In genomic region chr2:109959407-109960075, GRCm38 (mm10) we compare ENCODE assay signal across 8 mouse cellular contexts. TPM values are rescaled to one million over a fixed set of nuclear protein-coding genes. Genes with fewer than 3 reads are reported as not detected.
DNase-seq lines count a peak whose midpoint lies in the region; ATAC-seq lines count a peak whose summit lies in the region.

No protein-coding gene starts in this region.

- no peaks in the 10 kb centered on the region for H3K9me3 ChIP-seq in embryonic facial prominence, embryonic 11.5 days (replicated peaks; ENCODE audit: control insufficient read depth, low read length)
- no peaks in the 10 kb centered on the region for H3K9me3 ChIP-seq in hindbrain, embryonic 16.5 days (ENCODE audit: control insufficient read depth, low read length)

- no peak overlapping the region for H3K27ac ChIP-seq in embryonic facial prominence, embryonic 11.5 days (replicated peaks; ENCODE audit: low read depth, low read length)
- no peak overlapping the region for H3K27ac ChIP-seq in hindbrain, embryonic 16.5 days (ENCODE audit: low read depth, low read length)

- DNase-seq in gastrocnemius, adult 18-20 months (ENCODE audit: low spot score) = peak; percentile 29
- DNase-seq in gastrocnemius, postnatal 25 days = no peak
- peak; percentile 5 for DNase-seq in 3134 (ENCODE audit: extremely low read depth, insufficient read length, low spot score)
- DNase-seq in embryonic facial prominence, embryonic 11.5 days (ENCODE audit: low spot score) = peak; percentile 43
- DNase-seq in cerebellum, adult 9-11 months = no peak
- no peak for DNase-seq in c-Kit-positive CD71-positive TER-119-positive erythroid progenitor cells, embryonic 14.5 days (ENCODE audit: low spot score)
- DNase-seq in frontal cortex, postnatal 36 days (ENCODE audit: low spot score in 2 of 2) = no peak

- H3K36me3 ChIP-seq in embryonic facial prominence, embryonic 11.5 days (replicated peaks; ENCODE audit: control insufficient read depth, insufficient read depth, low read depth, low read length) = no peaks in the 10 kb centered on the region
- no peaks in the 10 kb centered on the region for H3K36me3 ChIP-seq in hindbrain, embryonic 16.5 days (ENCODE audit: control insufficient read depth, insufficient read depth, low read length)

- no peak overlapping the region for H3K4me3 ChIP-seq in embryonic facial prominence, embryonic 11.5 days (ENCODE audit: low read depth, low read length)
- no peak overlapping the region for H3K4me3 ChIP-seq in hindbrain, embryonic 16.5 days (ENCODE audit: low read length)

- no peak overlapping the region for H3K4me2 ChIP-seq in embryonic facial prominence, embryonic 11.5 days (ENCODE audit: low read depth, low read length)
- H3K4me2 ChIP-seq in hindbrain, embryonic 16.5 days (ENCODE audit: low read length) = no peak overlapping the region

- H3K9ac ChIP-seq in embryonic facial prominence, embryonic 11.5 days (replicated peaks; ENCODE audit: low read length) = no peak overlapping the region
- H3K9ac ChIP-seq in hindbrain, embryonic 16.5 days (ENCODE audit: low read depth, low read length) = no peak overlapping the region

- H3K4me1 ChIP-seq in embryonic facial prominence, embryonic 11.5 days (ENCODE audit: control insufficient read depth, insufficient read depth, low read length) = no peaks in the 10 kb centered on the region
- peaks cover 7% of the 10 kb centered on the region; the same call in 1 of the 2 replicates for H3K4me1 ChIP-seq in hindbrain, embryonic 16.5 days (ENCODE audit: control insufficient read depth, insufficient read depth, low read depth, low read length)

- H3K27me3 ChIP-seq in embryonic facial prominence, embryonic 11.5 days (ENCODE audit: control insufficient read depth, insufficient read depth, low read length) = no peaks in the 10 kb centered on the region
- no peaks in the 10 kb centered on the region for H3K27me3 ChIP-seq in hindbrain, embryonic 16.5 days (replicated peaks; ENCODE audit: control insufficient read depth, insufficient read depth, low read length)

- no peak; the same call in 1 of the 2 replicates for ATAC-seq in embryonic facial prominence, embryonic 11.5 days (replicated peaks; ENCODE audit: insufficient number of reproducible peaks, low FRiP score, low TSS enrichment, low read depth)
- 0 out of 2 replicates have a peak, but pooled peaks have one; percentile 41 for ATAC-seq in hindbrain, embryonic 16.5 days

- 59% methylated on average over 11 of the region's 11 CpGs for WGBS in embryonic facial prominence, embryonic 11.5 days
- 28% methylated on average over 11 of the region's 11 CpGs for WGBS in hindbrain, embryonic 16.5 days

RNA-seq across cellular contexts. Expression of gene Lgr4, which starts 42.1 kb away (rescaled TPM):
- 10 to 100 TPM; 24.5 to 28.7 TPM for total RNA-seq in gastrocnemius, adult 18-20 months (2021)
- 10 to 100 TPM; 21.0 TPM for total RNA-seq in gastrocnemius, postnatal 25 days (2021)
- polyA plus RNA-seq in embryonic facial prominence, embryonic 11.5 days (2014; fragmentation: Nextera tagmentation; extraction: Ambion mirVana) = 17.2 and 20.9 TPM in 2 replicates
- 7.0 and 7.7 TPM in 2 replicates for polyA plus RNA-seq in hindbrain, embryonic 16.5 days (2015; fragmentation: Nextera tagmentation; extraction: Ambion mirVana)

RNA-seq across cellular contexts. Expression of gene Ccdc34, which starts 58.1 kb away (rescaled TPM):
- total RNA-seq in gastrocnemius, adult 18-20 months (2021) = 1 to 10 TPM; 2.4 to 2.8 TPM
- 1 to 10 TPM; 3.4 to 3.9 TPM for total RNA-seq in gastrocnemius, postnatal 25 days (2021)
- 53.3 and 66.1 TPM in 2 replicates for polyA plus RNA-seq in embryonic facial prominence, embryonic 11.5 days (2014; fragmentation: Nextera tagmentation; extraction: Ambion mirVana)
- 26.0 and 27.7 TPM in 2 replicates for polyA plus RNA-seq in hindbrain, embryonic 16.5 days (2015; fragmentation: Nextera tagmentation; extraction: Ambion mirVana)

Comparison
In these comparisons a context has a peak if more than half of its experiments do, and no peak if none do; other contexts are left out.
1. DNase-seq: peak in gastrocnemius, adult 18-20 months (single experiment), 3134 (single experiment) and embryonic facial prominence, embryonic 11.5 days (single experiment); none in gastrocnemius, postnatal 25 days (single experiment), cerebellum, adult 9-11 months (single experiment), c-Kit-positive CD71-positive TER-119-positive erythroid progenitor cells, embryonic 14.5 days (single experiment) and frontal cortex, postnatal 36 days (0 of 2).